Mouse (Mus musculus): ENCODE data around the gene Zfp944. TPM values are rescaled to one million over a fixed set of nuclear protein-coding genes. Genes with fewer than 3 reads are reported as not detected.
"Not testable (repeated sequence)": the region's sequence is repeated elsewhere in the genome, so short reads cannot be mapped to it uniquely, and the experiment has no call there.

The Zfp944 gene
- 12.0 and 12.5 TPM in 2 replicates for polyA plus RNA-seq (2015; fragmentation: Nextera tagmentation; extraction: Ambion mirVana)

- not testable (repeated sequence) for H3K27me3 ChIP-seq (replicated peaks); H3K4me1 ChIP-seq; H3K36me3 ChIP-seq; H3K9me3 ChIP-seq
- WGBS: under 1% methylated on average over 27 of the region's 43 CpGs
- ATAC-seq (ENCODE audit: insufficient read depth, low FRiP score, low read depth): peak; percentile 98
- H3K27ac ChIP-seq: peak within 1 kb of the TSS; percentile 89
- H3K4me2 ChIP-seq: peak within 1 kb of the TSS; percentile 52
- peak within 1 kb of the TSS; percentile 44 for H3K9ac ChIP-seq
- H3K4me3 ChIP-seq (replicated peaks): peak within 1 kb of the TSS; percentile 56
Measured at GRCm38 (mm10) chr17:22361101-22361781, at the start of gene Zfp944, which contains the start of gene Zfp758. TSS of gene Zfp944 (minus strand) at chr17:22361400. TSS of gene Zfp758 (plus strand) at chr17:22361453.

GRCm38 (mm10) chr17:22410756-22411155 lies 49.6 kb upstream of the Zfp944 start:
- H3K36me3 ChIP-seq: no peaks in the 10 kb centered on the region
- no peak overlapping the region for H3K9ac ChIP-seq
- no peaks in the 10 kb centered on the region for H3K27me3 ChIP-seq (replicated peaks)
- no peaks in the 10 kb centered on the region for H3K4me1 ChIP-seq
- no peak overlapping the region for H3K27ac ChIP-seq
- no peak overlapping the region for H3K4me3 ChIP-seq (replicated peaks)
- H3K9me3 ChIP-seq: no peaks in the 10 kb centered on the region
- 78% methylated on average over 2 of the region's 2 CpGs for WGBS
- no peak for ATAC-seq (ENCODE audit: insufficient read depth, low FRiP score, low read depth)
- H3K4me2 ChIP-seq: no peak overlapping the region

GRCm38 (mm10) chr17:22363895-22364294 lies 2.7 kb upstream of the Zfp944 start:
- no peaks in the 10 kb centered on the region for H3K27me3 ChIP-seq (replicated peaks)
- WGBS: 95% methylated on average over 3 of the region's 3 CpGs
- no peak for ATAC-seq (ENCODE audit: insufficient read depth, low FRiP score, low read depth)

GRCm38 (mm10) chr17:22360572-22360971 lies 628 bp downstream of the Zfp944 start:
- WGBS: 22% methylated on average over 5 of the region's 5 CpGs
- H3K4me1 ChIP-seq: peaks cover 6% of the 10 kb centered on the region; the same call in 1 of the 2 replicates
- H3K27me3 ChIP-seq (replicated peaks): no peaks in the 10 kb centered on the region
- H3K9me3 ChIP-seq: no peaks in the 10 kb centered on the region; the same call in 1 of the 2 replicates
- no peak for ATAC-seq (ENCODE audit: insufficient read depth, low FRiP score, low read depth)
- no peaks in the 10 kb centered on the region for H3K36me3 ChIP-seq
- no peak overlapping the region; the same call in 1 of the 2 replicates for H3K9ac ChIP-seq
- H3K4me3 ChIP-seq (replicated peaks): peak overlapping the region; percentile 56
- no peak overlapping the region for H3K27ac ChIP-seq
- H3K4me2 ChIP-seq: peak overlapping the region; percentile 52

More at GRCm38 (mm10) chr17:22363895-22364294, 2.7 kb upstream of the Zfp944 start:
- H3K9ac ChIP-seq: no peak overlapping the region
- no peak overlapping the region for H3K4me2 ChIP-seq
- no peaks in the 10 kb centered on the region; the same call in 1 of the 2 replicates for H3K9me3 ChIP-seq
- peaks cover 6% of the 10 kb centered on the region; the same call in 1 of the 2 replicates for H3K4me1 ChIP-seq
- H3K4me3 ChIP-seq (replicated peaks): no peak overlapping the region
- H3K36me3 ChIP-seq: peaks cover 6% of the 10 kb centered on the region; the same call in 1 of the 2 replicates
- no peak overlapping the region for H3K27ac ChIP-seq

GRCm38 (mm10) chr17:22352794-22353193 lies 8.4 kb downstream of the Zfp944 start:
- H3K9ac ChIP-seq: no peak overlapping the region
- H3K27ac ChIP-seq: no peak overlapping the region
- no peak overlapping the region for H3K4me2 ChIP-seq
- no peaks in the 10 kb centered on the region for H3K27me3 ChIP-seq (replicated peaks)
- no peak; the same call in 1 of the 2 replicates for ATAC-seq (ENCODE audit: insufficient read depth, low FRiP score, low read depth)
- no peaks in the 10 kb centered on the region for H3K9me3 ChIP-seq
- H3K4me3 ChIP-seq (replicated peaks): no peak overlapping the region
- H3K36me3 ChIP-seq: no peaks in the 10 kb centered on the region
- no peaks in the 10 kb centered on the region for H3K4me1 ChIP-seq

GRCm38 (mm10) chr17:22315247-22315646 lies 46.0 kb downstream of the Zfp944 start:
- H3K4me3 ChIP-seq (replicated peaks): peak overlapping the region; percentile 65
- not testable (repeated sequence) for H3K9ac ChIP-seq; ATAC-seq (ENCODE audit: insufficient read depth, low FRiP score, low read depth); H3K36me3 ChIP-seq; H3K9me3 ChIP-seq; H3K27me3 ChIP-seq (replicated peaks); H3K4me1 ChIP-seq
- peak overlapping the region; percentile 87; the same call in 1 of the 2 replicates for H3K27ac ChIP-seq
- 11% methylated on average over 2 of the region's 2 CpGs for WGBS
- peak overlapping the region; percentile 46 for H3K4me2 ChIP-seq

- H3K9me3 ChIP-seq; H3K27me3 ChIP-seq (replicated peaks); H3K4me1 ChIP-seq; H3K36me3 ChIP-seq: not testable (repeated sequence)
- 0% methylated on average over 20 of the region's 20 CpGs for WGBS
- peak within 1 kb of the TSS; percentile 87 for H3K27ac ChIP-seq
- peak within 1 kb of the TSS; percentile 46 for H3K9ac ChIP-seq
- H3K4me3 ChIP-seq (replicated peaks): peak within 1 kb of the TSS; percentile 65
- peak; percentile 98 for ATAC-seq (ENCODE audit: insufficient read depth, low FRiP score, low read depth)
- H3K4me2 ChIP-seq: peak within 1 kb of the TSS; percentile 48
Measured at GRCm38 (mm10) chr17:22314730-22315226, 46.4 kb downstream of the Zfp944 start, which contains the start of gene CT030661.1. TSS of gene CT030661.1 (minus strand) at chr17:22314837.

- Histone ChIP-seq H3K4me3 (replicated peaks) (peak overlapping the region; percentile 65), H3K9ac (peak overlapping the region; percentile 46), H3K4me2 (peak overlapping the region; percentile 48), H3K27ac (peak overlapping the region; percentile 87)
- H3K4me1 ChIP-seq; H3K9me3 ChIP-seq; H3K27me3 ChIP-seq (replicated peaks); H3K36me3 ChIP-seq: not testable (repeated sequence)
- ATAC-seq (ENCODE audit: insufficient read depth, low FRiP score, low read depth): peak; percentile 74
- 4% methylated on average over 3 of the region's 3 CpGs for WGBS
Measured at GRCm38 (mm10) chr17:22314219-22314618, 47.0 kb downstream of the Zfp944 start.

Other genes starting within 250 kb of the Zfp944 start
- gene Zfp947, start 195.2 kb downstream of the Zfp944 start, polyA plus RNA-seq (2015; fragmentation: Nextera tagmentation; extraction: Ambion mirVana): 2.7 and 4.1 TPM in 2 replicates
- 3.3 and 3.5 TPM in 2 replicates for gene Zfp994, start 135.8 kb downstream of the Zfp944 start, polyA plus RNA-seq (2015; fragmentation: Nextera tagmentation; extraction: Ambion mirVana)
- gene CT030661.1, start 46.6 kb downstream of the Zfp944 start, polyA plus RNA-seq (2015; fragmentation: Nextera tagmentation; extraction: Ambion mirVana): 11.1 and 12.4 TPM in 2 replicates
- 9.5 and 9.9 TPM in 2 replicates for gene Zfp758, start 53 bp upstream of the Zfp944 start, polyA plus RNA-seq (2015; fragmentation: Nextera tagmentation; extraction: Ambion mirVana)
- 14.7 and 17.5 TPM in 2 replicates for gene Zfp946, start 62.8 kb upstream of the Zfp944 start, polyA plus RNA-seq (2015; fragmentation: Nextera tagmentation; extraction: Ambion mirVana)
- gene Vmn2r111, start 212.1 kb upstream of the Zfp944 start, polyA plus RNA-seq (2015; fragmentation: Nextera tagmentation; extraction: Ambion mirVana): not detected in 2 replicates
- not detected in 2 replicates for gene Vmn2r112, start 239.6 kb upstream of the Zfp944 start, polyA plus RNA-seq (2015; fragmentation: Nextera tagmentation; extraction: Ambion mirVana)